Mouse (Mus musculus) thymus, adult 2 months (tissue): ENCODE measurements around the gene Kansl1.

Source experiments
- CTCF ChIP-seq: fragments of 200-500 bp; IDR thresholded peaks from 2 replicates; pipeline ENCODE4 v1.5.1; 2012; ENCODE audit warnings: mild to moderate bottlenecking, control low read depth, low read length, moderate library complexity, borderline replicate concordance; ENCODE audit not compliant: control insufficient read depth, poor library complexity, insufficient read depth; ENCODE audit errors: extremely low read depth
- POLR2A ChIP-seq: fragments of 200-500 bp; IDR thresholded peaks from 2 replicates; pipeline ENCODE4 v1.6.1; 2012; ENCODE audit warnings: mild to moderate bottlenecking, low read length, control low read depth, moderate library complexity; ENCODE audit not compliant: control insufficient read depth, poor library complexity, insufficient read depth; ENCODE audit errors: extremely low read depth

DNA sequence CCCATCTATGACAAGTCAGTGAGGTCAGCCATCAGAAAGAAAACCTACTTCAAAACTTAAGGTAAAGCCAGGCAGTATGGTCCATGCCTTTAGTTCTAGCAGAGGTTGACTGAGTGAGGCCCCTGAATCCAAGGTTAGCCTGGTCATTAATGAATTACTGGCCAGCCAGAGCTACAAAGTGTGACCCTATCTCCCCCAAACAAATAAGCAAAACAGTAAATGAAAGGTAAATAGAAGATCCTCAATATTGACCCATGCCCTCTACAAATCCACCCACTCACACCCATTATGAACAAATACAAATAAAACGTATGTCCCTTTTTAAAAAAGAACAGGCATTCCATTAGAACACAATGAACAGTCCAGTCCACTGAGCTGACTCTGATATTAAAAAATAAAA lies 76.5 kb downstream of the Kansl1 start:
- TF ChIP-seq CTCF: no peak
- TF ChIP-seq POLR2A: no peak
